Mouse (Mus musculus) cerebellum, adult 11 months (tissue): ENCODE data around the gene Ctcf.

Source experiments
- DNase-seq: peaks from one replicate; pipeline ENCODE4 v3.0.0; 2022

The Ctcf gene

DNA sequence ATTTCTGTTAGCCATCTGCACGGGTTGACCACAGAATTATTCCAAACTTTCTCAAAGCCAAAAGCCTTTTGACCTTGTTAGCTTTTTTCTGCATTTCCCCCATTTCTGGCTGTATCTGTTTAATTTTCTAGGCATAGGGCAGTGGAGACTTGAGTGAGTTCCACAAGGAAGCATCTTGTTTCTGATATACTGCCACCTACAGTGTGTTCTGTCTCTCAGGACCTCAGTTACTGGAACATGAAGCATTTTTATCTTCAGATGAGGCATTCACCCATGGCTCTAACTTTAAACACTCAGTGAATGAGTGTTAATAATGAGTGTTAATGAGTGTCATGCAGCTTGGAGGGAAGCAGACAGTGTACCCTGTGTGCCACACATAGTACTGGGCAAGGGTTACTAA lies 41.5 kb downstream of the Ctcf start:
- DNase-seq: no peak

GRCm38 (mm10) chr8:105685325-105685724 lies 49.0 kb downstream of the Ctcf start:
- no peak for DNase-seq

- DNase-seq: peak; percentile 36
Measured at GRCm38 (mm10) chr8:105685796-105686308, 49.5 kb downstream of the Ctcf start, which contains the start of gene Carmil2. TSS of gene Carmil2 (plus strand) at chr8:105686274.

DNA sequence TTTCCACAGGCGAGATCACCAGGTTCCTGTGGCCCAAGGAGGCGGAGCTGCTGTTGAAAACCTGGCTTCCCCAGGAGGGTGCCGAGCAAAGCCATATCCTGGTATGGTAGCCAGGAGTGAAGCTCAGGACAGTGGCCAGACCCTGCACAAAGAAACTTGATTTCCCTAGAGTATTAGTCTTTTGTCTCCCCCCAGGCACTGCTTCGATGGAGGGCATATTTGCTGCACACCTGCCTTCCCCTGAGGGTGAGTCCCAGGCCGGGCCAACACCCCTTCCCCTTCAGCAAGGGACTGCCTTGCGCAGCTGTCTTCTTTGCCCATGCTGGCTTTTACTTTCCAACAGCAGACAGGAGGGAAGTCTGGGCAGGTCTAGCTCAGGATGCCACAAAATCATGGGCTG lies 50.2 kb downstream of the Ctcf start:
- no peak for DNase-seq

DNA sequence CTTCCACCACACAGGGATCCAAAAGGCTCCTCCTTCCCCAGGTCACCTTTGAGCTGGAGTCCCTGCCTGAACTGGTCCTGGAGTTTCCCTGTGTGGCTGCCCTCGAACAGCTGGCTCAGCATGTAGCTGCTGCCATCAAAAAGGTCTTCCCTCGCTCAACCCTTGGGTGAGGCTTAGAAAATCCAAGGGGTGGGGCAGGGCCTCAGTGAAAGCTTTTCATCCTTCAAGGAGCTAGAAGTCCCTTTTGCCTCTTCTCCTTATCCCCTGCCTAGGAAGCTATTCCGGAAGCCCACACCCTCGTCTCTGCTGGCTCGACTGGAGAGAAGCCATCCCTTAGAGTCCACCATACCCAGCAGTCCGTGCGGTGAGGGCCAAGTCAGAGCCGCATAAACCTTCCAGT lies 51.1 kb downstream of the Ctcf start:
- DNase-seq: no peak

DNA sequence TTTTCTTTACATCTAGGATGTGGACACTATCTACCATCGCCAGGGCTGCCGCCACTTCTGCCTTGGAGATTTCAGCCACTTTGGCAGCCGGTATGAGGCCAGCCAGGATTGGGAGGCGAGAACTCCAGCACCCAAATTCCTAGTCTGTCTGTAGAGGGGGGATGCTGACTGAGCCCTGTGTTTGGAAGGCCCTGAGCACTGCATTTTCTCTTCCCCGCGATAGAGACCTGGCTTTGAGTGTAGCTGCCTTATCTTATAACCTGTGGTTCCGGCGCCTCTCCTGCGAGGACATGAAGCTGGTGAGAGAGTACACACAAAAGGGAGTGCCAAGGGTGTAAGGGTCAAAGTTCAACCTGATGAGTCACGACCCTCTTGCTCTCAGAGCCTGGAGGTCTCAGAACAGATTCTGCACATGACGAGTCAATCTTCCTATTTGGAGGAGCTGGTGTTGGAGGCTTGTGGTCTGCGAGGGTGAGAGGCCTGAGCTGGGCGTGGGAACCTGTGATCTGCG lies 51.9 kb downstream of the Ctcf start:
- DNase-seq: no peak

DNA sequence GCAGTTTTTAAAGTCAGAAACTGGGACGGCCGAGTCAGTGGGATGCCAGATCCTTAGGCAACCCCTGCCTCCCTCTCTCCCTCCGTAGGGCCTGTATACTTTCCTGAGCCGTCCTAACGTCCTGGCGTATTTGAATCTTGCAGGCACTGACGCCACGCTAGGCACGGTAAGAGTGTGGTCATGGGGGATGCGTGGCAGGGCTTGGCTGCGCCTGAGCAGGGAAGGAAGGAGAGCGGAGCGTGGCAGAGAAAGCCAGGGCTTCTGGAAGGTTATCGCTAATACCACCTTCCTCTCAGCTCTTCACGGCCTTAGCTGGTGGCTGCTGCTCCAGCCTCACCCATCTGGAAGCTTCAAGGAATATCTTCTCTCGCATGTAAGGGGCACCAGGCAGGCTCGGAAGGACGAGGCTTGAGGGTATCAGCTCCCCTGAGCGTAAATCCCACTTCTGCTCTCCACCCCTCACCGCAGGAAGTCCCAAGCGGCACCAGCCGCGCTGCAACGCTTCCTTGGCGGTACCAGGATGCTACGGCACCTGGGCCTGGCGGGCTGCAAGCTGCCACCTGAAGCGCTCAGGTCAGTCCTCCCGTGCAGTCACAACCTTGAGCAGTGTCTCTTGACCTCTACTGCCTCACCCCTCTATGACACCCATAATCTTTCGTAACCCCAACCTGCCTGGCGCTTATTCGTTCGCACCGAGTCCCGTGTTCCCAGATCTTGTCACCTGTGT lies 53.1 kb downstream of the Ctcf start:
- no peak for DNase-seq

GRCm38 (mm10) chr8:105689983-105690360 lies 53.6 kb downstream of the Ctcf start:
- no peak for DNase-seq

DNA sequence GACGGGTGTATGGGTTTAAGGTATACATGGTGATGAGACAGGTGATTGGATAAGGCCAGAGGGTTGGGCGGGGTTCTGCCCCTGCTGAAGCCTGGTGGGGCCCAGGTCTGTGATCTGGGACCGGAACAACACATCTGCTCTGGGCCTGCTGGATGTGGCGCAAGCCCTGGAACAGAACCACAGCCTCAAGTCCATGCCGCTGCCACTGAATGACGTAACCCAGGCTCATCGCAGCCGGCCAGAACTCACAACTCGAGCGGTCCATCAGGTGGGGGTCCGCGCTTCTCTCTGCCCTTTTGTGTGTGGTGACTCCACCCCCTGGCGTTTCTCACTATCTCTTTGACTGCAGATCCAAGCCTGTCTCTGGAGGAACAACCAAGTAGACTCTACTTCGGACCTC lies 54.6 kb downstream of the Ctcf start:
- DNase-seq: no peak

GRCm38 (mm10) chr8:105692449-105693182 lies 56.2 kb downstream of the Ctcf start:
- DNase-seq: no peak

DNA sequence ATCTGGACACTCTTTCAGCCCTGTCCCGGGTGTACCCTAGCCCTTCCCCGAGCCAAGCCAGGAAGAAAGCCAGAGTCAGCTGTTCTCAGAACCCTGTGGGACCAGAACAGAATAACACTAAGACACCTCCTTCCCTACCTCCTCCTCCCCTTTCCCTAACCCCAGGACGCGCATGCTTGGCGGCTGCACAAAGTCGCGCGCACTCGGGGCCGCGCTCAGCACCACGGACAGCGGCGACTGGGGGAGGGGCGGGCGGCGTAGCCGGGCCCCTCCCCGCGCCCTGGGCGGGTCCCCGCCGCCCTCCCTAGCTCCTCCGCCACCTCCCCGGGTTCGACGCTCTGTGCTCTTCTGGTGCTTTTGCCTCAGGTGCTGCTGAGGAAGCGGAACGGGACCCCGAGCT lies 57.3 kb downstream of the Ctcf start:
- peak; percentile 86 for DNase-seq

DNA sequence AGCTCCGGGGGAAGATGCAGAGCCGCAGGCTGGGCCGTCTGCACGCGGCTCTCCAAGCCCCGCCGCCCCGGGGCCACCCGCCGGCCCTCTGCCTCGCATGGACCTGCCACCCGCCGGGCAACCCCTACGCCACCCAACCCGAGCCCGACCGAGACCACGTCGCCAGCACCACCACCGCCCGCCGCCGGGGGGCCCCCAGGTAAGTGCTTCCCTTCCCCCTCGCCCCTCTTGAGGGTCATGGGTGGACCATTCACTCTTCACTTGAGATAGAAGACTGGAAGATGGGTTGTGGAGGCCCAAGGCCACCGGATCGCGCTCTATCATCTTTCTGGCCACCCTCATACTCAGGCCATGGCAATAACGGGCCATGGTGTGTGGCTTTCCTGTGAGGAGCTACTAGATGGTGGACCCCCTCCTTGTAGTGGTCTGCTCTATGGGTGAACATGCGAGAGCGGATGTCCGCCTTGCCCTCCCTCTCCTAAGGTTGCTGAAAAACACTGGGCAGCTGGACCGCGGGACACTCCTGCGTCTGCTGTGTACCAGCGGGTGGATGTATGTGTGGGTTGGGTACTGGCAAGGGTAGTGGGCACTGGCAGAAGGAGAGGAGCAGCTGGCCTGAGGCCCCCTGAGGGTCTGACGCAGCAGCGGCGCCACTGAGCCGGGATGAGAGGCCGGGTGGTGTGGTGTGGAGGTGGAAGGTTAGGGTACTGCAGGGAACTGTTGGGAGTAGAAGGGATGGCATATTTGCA lies 57.9 kb downstream of the Ctcf start:
- DNase-seq: peak; percentile 69

- DNase-seq: no peak
Measured at GRCm38 (mm10) chr8:105695080-105695780, 58.9 kb downstream of the Ctcf start.

DNA sequence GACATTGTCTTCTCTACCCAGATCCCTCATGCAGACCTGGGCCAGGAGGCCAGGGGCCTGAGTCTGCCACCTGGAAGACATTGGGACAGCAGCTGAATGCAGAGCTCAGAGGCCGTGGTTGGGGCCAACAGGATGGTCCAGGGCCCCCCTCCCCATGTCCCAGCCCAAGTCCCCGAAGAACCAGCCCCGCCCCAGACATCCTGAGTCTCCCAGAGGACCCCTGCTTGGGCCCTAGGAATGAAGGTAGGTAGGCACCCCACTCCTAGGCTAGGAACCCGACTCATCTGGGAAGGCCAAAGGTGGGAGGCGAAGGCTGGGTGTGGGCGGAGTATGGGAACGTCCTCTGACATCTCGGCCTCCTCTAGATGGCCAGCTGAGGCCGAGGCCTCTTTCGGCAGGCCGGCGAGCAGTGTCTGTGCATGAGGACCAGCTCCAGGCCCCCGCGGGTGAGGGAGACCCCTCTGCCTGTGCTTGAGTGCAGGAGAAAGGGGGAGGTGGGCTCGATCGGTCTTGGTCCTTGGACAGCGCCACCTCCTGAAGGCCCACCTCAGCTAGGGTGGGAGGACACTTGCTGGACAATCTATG lies 60.9 kb downstream of the Ctcf start:
- DNase-seq: no peak

GRCm38 (mm10) chr8:105698734-105699133 lies 62.4 kb downstream of the Ctcf start:
- DNase-seq: no peak

- no peak for DNase-seq
Measured at GRCm38 (mm10) chr8:105699488-105700215, 63.3 kb downstream of the Ctcf start.

DNA sequence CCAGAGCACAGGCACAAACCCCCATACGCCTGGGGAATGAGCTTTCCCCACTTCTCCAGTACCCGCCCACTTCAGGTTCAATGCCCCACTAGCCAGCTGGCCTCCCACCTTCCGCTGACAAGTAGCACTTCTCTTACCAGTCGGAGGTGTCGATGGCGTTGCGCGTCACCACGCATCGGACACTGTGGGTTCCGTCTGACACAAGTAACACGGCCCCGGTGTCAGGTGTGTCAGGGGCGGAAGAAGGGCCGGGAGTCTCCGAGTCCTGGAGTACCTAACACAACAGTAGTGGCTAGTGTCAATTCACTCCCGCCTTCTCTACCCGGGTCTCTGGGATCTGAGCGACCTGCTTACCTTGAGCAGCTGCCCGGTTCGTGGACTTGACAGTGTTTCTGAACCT lies 64.2 kb downstream of the Ctcf start:
- no peak for DNase-seq

DNA sequence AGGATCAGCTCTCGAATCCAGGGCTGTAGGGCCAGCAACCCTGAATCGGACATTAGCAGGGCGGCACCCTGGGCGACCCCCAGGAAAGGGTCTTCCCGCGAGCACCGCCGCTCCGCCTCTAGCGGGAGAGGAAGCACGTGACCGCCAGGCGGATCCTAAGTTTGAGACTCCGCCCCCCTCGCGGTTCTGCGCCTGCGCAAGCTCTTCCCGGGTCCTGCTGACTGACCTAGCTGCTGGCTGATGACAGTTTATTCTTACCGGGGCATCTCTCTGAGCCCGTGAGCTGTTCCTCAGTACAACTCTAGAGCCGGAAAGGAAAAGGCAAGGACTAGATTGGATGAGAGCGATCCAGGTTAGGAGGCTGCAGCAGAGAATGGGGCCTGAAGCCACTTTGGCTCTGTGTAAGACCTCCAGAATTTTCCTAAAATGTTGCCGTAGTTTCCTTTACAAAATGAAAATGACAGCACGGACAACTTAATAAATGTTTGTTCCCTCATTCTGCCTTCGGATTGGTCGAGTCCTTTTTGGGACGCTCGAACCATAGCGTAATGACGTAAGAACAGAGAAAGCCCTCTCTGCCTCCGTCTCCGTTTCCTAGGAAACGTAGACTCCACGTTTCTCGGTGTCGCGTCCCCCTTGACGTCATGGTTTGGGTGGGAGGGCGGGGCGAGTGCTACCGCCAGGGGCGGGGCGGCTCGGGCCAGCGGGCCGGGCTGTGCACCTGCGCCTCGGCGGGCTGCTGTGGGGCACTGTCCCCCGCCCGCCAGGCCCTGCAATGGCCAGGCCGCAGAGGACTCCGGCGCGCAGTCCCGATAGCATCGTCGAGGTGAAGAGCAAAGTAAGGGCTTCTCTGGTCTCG lies 64.8 kb downstream of the Ctcf start, which contains the start of the genes Acd and Pard6a:
Gene Acd (minus strand): TSS at position 137 of the 859 bp plus-strand sequence.
Gene Pard6a (plus strand): TSS at position 183 of the 859 bp plus-strand sequence.
- peak; percentile 95 for DNase-seq

- DNase-seq: peak; percentile 50
Measured at GRCm38 (mm10) chr8:105702001-105702401, 65.6 kb downstream of the Ctcf start.

- peak; percentile 47 for DNase-seq
Measured at GRCm38 (mm10) chr8:105702731-105703415, 66.5 kb downstream of the Ctcf start.
